Mouse (Mus musculus) MEL (cell line): ENCODE data around the gene Atrnl1. TPM values are rescaled to one million over a fixed set of nuclear protein-coding genes. Genes with fewer than 3 reads are reported as not detected.

ENCODE experiments used
- DNase-seq: peaks from one replicate; pipeline ENCODE4 v3.0.0; 2011; ENCODE audit warnings: low read depth, low spot score
- H3K27ac ChIP-seq: 2 replicates; pipeline ENCODE4 v1.5.1; 2012; ENCODE audit warnings: low read depth, mild to moderate bottlenecking, control low read depth, low read length, moderate library complexity; ENCODE audit not compliant: control insufficient read depth
- H3K27me3 ChIP-seq, 2 experiments: fragments of 150-350 bp in 1 of 2; sonication (generic) in 1 of 2; 2 replicates each; pipeline ENCODE4 v1.6.1; 2012; ENCODE audit warnings: low read length in 2 of 2, mild to moderate bottlenecking in 2 of 2, improper control_type of control experiment in 1 of 2, moderate library complexity in 1 of 2; ENCODE audit not compliant: insufficient read depth in 2 of 2, control insufficient read depth in 1 of 2
- H3K36me3 ChIP-seq, 2 experiments: 2 replicates each; pipeline ENCODE4 v1.6.1; 2012 to 2014; ENCODE audit warnings: low read length in 2 of 2, improper control_type of control experiment in 1 of 2, inconsistent platforms in 1 of 2, mild to moderate bottlenecking in 1 of 2; ENCODE audit not compliant: insufficient read depth in 2 of 2, control insufficient read depth in 1 of 2
- H3K4me1 ChIP-seq, 2 experiments: fragments of 150-350 bp in 1 of 2; sonication (generic) in 1 of 2; 2 replicates each; pipeline ENCODE4 v1.6.1; 2012; ENCODE audit warnings: low read length in 2 of 2, improper control_type of control experiment in 1 of 2, mild to moderate bottlenecking in 1 of 2; ENCODE audit not compliant: insufficient read depth in 2 of 2, control insufficient read depth in 1 of 2
- H3K4me3 ChIP-seq, 2 experiments: fragments of 150-350 bp in 1 of 2; sonication (generic) in 1 of 2; 2 replicates each; pipeline ENCODE4 v1.5.1; 2012; ENCODE audit warnings: low read depth in 2 of 2, low read length in 2 of 2, mild to moderate bottlenecking in 2 of 2, moderate library complexity in 2 of 2, control low read depth in 1 of 2, improper control_type of control experiment in 1 of 2; ENCODE audit not compliant: control insufficient read depth in 1 of 2, insufficient read depth in 1 of 2
- H3K79me2 ChIP-seq: 2 replicates; pipeline ENCODE4 v1.6.1; 2012; ENCODE audit warnings: mild to moderate bottlenecking, low read length, moderate library complexity; ENCODE audit not compliant: control insufficient read depth, poor library complexity, insufficient read depth
- H3K9ac ChIP-seq: 2 replicates; pipeline ENCODE4 v1.6.1; 2012; ENCODE audit warnings: low read depth, mild to moderate bottlenecking, control low read depth, low read length, moderate library complexity; ENCODE audit not compliant: control insufficient read depth, poor library complexity, severe bottlenecking
- H3K9me3 ChIP-seq: fragments of 150-350 bp; sonication (generic); replicated peaks from 2 replicates; pipeline ENCODE4 v1.6.1; 2012; ENCODE audit warnings: mild to moderate bottlenecking, low read length, improper control_type of control experiment, moderate library complexity; ENCODE audit not compliant: insufficient read depth
- CTCF ChIP-seq, 3 experiments: IDR thresholded peaks in 2 of 3; conservative IDR thresholded peaks in 1 of 3; 2 replicates each; pipeline ENCODE4 v1.5.1; 2011 to 2012; ENCODE audit warnings: low read length in 3 of 3, low read depth in 2 of 3, mild to moderate bottlenecking in 2 of 3, improper control_type of control experiment in 1 of 3, inconsistent platforms in 1 of 3, mixed read lengths in 1 of 3, moderate library complexity in 1 of 3; ENCODE audit not compliant: control insufficient read depth in 1 of 3, insufficient read depth in 1 of 3, poor library complexity in 1 of 3, severe bottlenecking in 1 of 3
- E2F4 ChIP-seq: IDR thresholded peaks from 2 replicates; pipeline ENCODE4 v1.6.1; 2011; ENCODE audit warnings: low read depth, low read length, improper control_type of control experiment, borderline replicate concordance
- GABPA ChIP-seq: IDR thresholded peaks from 2 replicates; pipeline ENCODE4 v1.6.1; 2012; ENCODE audit warnings: low read depth, mild to moderate bottlenecking, inconsistent platforms, low read length, improper control_type of control experiment, moderate library complexity
- GATA1 ChIP-seq: IDR thresholded peaks from 2 replicates; pipeline ENCODE4 v1.6.1; 2011; ENCODE audit warnings: low read depth, low read length, improper control_type of control experiment
- HCFC1 ChIP-seq: IDR thresholded peaks from 2 replicates; pipeline ENCODE4 v1.6.1; 2012; ENCODE audit warnings: low read depth, mild to moderate bottlenecking, inconsistent platforms, low read length, improper control_type of control experiment, moderate library complexity
- MAX ChIP-seq: IDR thresholded peaks from 2 replicates; pipeline ENCODE4 v1.6.1; 2011; ENCODE audit warnings: low read length, improper control_type of control experiment
- MAZ ChIP-seq: IDR thresholded peaks from 2 replicates; pipeline ENCODE4 v1.6.1; 2012; ENCODE audit warnings: low read depth, mild to moderate bottlenecking, inconsistent platforms, low read length, improper control_type of control experiment
- NELFE ChIP-seq: IDR thresholded peaks from 2 replicates; pipeline ENCODE4 v1.6.1; 2011; ENCODE audit warnings: low read depth, low read length, improper control_type of control experiment
- POLR2A ChIP-seq, 2 experiments: IDR thresholded peaks; 2 replicates each; pipeline ENCODE4 v1.6.1; 2011 to 2012; ENCODE audit warnings: low read length in 2 of 2, mild to moderate bottlenecking in 2 of 2, control low read depth in 1 of 2, improper control_type of control experiment in 1 of 2, low read depth in 1 of 2, moderate library complexity in 1 of 2; ENCODE audit not compliant: control insufficient read depth in 1 of 2, insufficient read depth in 1 of 2, poor library complexity in 1 of 2
- POLR2AphosphoS2 ChIP-seq: IDR thresholded peaks from 2 replicates; pipeline ENCODE4 v1.6.1; 2011; ENCODE audit warnings: low read length, improper control_type of control experiment
- SIN3A ChIP-seq: IDR thresholded peaks from 2 replicates; pipeline ENCODE4 v1.6.1; 2012; ENCODE audit warnings: low read length, improper control_type of control experiment, inconsistent platforms
- TAL1 ChIP-seq: IDR thresholded peaks from 2 replicates; pipeline ENCODE4 v1.6.1; 2012; ENCODE audit warnings: mild to moderate bottlenecking, inconsistent platforms, low read length, moderate library complexity, mixed read lengths
- TBP ChIP-seq: IDR thresholded peaks from 2 replicates; pipeline ENCODE4 v1.8.0; 2011; ENCODE audit warnings: low read depth, low read length, improper control_type of control experiment
- USF1 ChIP-seq: IDR thresholded peaks from 2 replicates; pipeline ENCODE4 v1.6.1; 2014; ENCODE audit warnings: low read depth, mild to moderate bottlenecking, inconsistent platforms, low read length, improper control_type of control experiment, moderate library complexity
- USF2 ChIP-seq, 2 experiments: IDR thresholded peaks; 2 replicates each; pipeline ENCODE4 v1.6.1; 2011 to 2012; ENCODE audit warnings: improper control_type of control experiment in 2 of 2, low read length in 2 of 2, borderline replicate concordance in 1 of 2, inconsistent platforms in 1 of 2, low read depth in 1 of 2, mild to moderate bottlenecking in 1 of 2; ENCODE audit not compliant: insufficient read depth in 1 of 2
- ZNF384 ChIP-seq: IDR thresholded peaks from 2 replicates; pipeline ENCODE4 v1.6.1; 2012; ENCODE audit warnings: low read depth, mild to moderate bottlenecking, inconsistent platforms, low read length, improper control_type of control experiment
- polyA plus RNA-seq, 2 experiments: library from polyadenylated mRNA; stranded (reverse) in 1 of 2; unstranded in 1 of 2; fragments of >175 nt in 1 of 2; fragments of >200 nt in 1 of 2; gene quantifications; 2 replicates each; pipeline versions ENCODE4 v1.2.1 to v1.2.4; 2012; ENCODE audit warnings: low replicate concordance in 2 of 2, low read depth in 1 of 2; ENCODE audit not compliant: insufficient read length in 2 of 2, insufficient read depth in 1 of 2, missing spikeins in 1 of 2
- total RNA-seq: library from RNA; depleted of rRNA; stranded (reverse); fragments of 300-350 nt; gene quantifications from 2 replicates; pipeline ENCODE4 v1.2.3, GENCODE M21; 2012

Atrnl1 gene
- total and polyA plus RNA-seq, 3 experiments = 6.4 to 8.2 TPM; not detected in 1

DNA sequence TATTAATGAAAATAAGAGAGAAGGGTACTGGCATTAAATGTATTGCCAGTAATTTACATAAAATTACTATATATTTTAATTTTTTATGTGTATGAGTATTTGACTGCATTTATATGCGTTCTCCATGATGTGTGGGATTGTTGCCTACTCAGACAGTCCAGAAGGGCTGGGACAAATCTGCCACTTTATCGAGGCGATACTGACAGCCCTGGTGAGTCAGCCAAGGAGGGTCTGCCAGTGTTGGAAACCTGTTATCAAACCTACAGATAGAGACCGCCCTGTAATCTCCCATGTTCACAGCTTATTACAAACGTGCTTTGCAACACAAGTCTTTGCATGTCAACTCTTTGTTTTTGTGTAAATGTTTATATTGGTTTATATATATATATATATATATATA, 347.9 kb downstream of the Atrnl1 start:
- DNase-seq = peak; percentile 15
- Histone ChIP-seq H3K36me3 (peaks cover 0 to 2% of the 10 kb centered on the region in 2 experiments; a peak in 1 of 4 replicates), H3K9ac (no peak overlapping the region), H3K4me1 (peaks cover 0 to 3% of the 10 kb centered on the region in 2 experiments; a peak in 2 of 4 replicates), H3K4me3 (no peak overlapping the region), H3K27ac (no peak overlapping the region), H3K9me3 (no peaks in the 10 kb centered on the region)
- peak; percentile 23; the same call in 1 of the 2 replicates for TF ChIP-seq GATA1
- no peak for TF ChIP-seq TAL1
- TF ChIP-seq, all 39 proteins: peak for 1
- H3K27me3 ChIP-seq = no peaks in the 10 kb centered on the region
- H3K79me2 ChIP-seq = no peaks in the 10 kb centered on the region

DNA sequence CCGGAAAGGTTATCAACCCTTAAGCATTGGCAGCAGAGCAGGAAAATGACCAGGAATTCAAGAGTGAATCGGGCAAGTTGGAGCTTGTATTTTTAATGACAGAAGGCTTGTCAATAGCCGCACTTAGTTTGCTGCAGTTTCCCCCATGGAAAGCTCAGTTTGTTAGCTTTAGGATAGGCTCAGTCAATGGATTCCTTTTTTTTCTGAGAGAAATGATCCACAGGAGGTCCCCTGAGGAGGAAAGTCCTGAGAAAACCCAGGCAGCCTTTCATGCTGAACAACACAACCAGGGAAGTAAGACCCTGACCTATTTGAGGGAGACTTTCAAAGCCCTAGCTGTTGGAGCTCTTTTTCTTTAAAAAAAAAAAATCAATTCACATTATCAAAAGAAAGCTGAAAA, 350.5 kb downstream of the Atrnl1 start:
- H3K9me3 ChIP-seq = no peaks in the 10 kb centered on the region
- no peak overlapping the region for H3K27ac ChIP-seq
- TF ChIP-seq MAZ (no peak), CTCF (IDR thresholded peaks at IDR 0.05 in 2 of 3, conservative IDR thresholded peaks at IDR 0.05 in 1 of 3; ENCODE audit: control insufficient read depth in 1 of 3, insufficient read depth in 1 of 3, low read depth in 2 of 3, low read length in 3 of 3, poor library complexity in 1 of 3, severe bottlenecking in 1 of 3) (no peak), USF2 (IDR thresholded peaks at IDR 0.05; ENCODE audit: borderline replicate concordance in 1 of 2, insufficient read depth in 1 of 2, low read depth in 1 of 2, low read length in 2 of 2) (no peak), ZNF384 (no peak), MAX (no peak), GABPA (no peak), GATA1 (no peak), POLR2AphosphoS2 (no peak), E2F4 (no peak), NELFE (no peak), POLR2A (IDR thresholded peaks at IDR 0.05; ENCODE audit: control insufficient read depth in 1 of 2, insufficient read depth in 1 of 2, low read depth in 1 of 2, low read length in 2 of 2, poor library complexity in 1 of 2) (no peak), USF1 (no peak), TBP (no peak), SIN3A (no peak), HCFC1 (no peak)
- no peak overlapping the region for H3K4me3 ChIP-seq
- no peak for DNase-seq
- H3K27me3 ChIP-seq = no peaks in the 10 kb centered on the region
- H3K36me3 ChIP-seq = peaks cover 0 to 2% of the 10 kb centered on the region in 2 experiments; a peak in 1 of 4 replicates
- H3K4me1 ChIP-seq = peaks cover 0 to 3% of the 10 kb centered on the region in 2 experiments; a peak in 2 of 4 replicates
- no peak overlapping the region for H3K9ac ChIP-seq
- H3K79me2 ChIP-seq = no peaks in the 10 kb centered on the region
